In genomic region chr5:75475414-75475813, GRCm38 (mm10) we compare ENCODE assay signal across 13 mouse cellular contexts.
"Had no signal": no experiment of that assay in that cellular context is flagged by ENCODE, and none has a peak within 500 bp of the region (broad histone marks: within the 10 kb centered on the region; RNA-seq: fewer than 3 reads in every experiment).

No protein-coding gene starts in this region.

- H3K27ac ChIP-seq: limb, embryonic 12.5 days; liver, embryonic 13.5 days; lung, embryonic 15.5 days; macrophage had no signal

- H3K4me1 ChIP-seq: limb, embryonic 12.5 days; liver, embryonic 13.5 days had no signal

- H3K9me3 ChIP-seq: limb, embryonic 12.5 days; liver, embryonic 13.5 days; lung, embryonic 15.5 days had no signal

- H3K27me3 ChIP-seq: limb, embryonic 12.5 days; liver, embryonic 13.5 days; lung, embryonic 15.5 days had no signal

- ATAC-seq: liver, postnatal 0 days had no signal

- DNase-seq: kidney, adult 18-20 months; kidney, postnatal 10 days; liver; liver, embryonic 13.5 days; liver, postnatal 0 days; lung, postnatal 14 days; midbrain, embryonic 14.5 days; right cerebral cortex, postnatal 14 days; thymus, postnatal 4 days had no signal

- H3K9ac ChIP-seq: limb, embryonic 12.5 days; liver, embryonic 13.5 days; liver, postnatal 0 days; lung, embryonic 15.5 days had no signal

- H3K4me2 ChIP-seq: limb, embryonic 12.5 days; liver, embryonic 13.5 days; lung, embryonic 15.5 days had no signal

- H3K4me3 ChIP-seq: limb, embryonic 12.5 days; liver, embryonic 13.5 days; lung, embryonic 15.5 days; megakaryocyte, embryonic 14.5 days had no signal

- H3K36me3 ChIP-seq: limb, embryonic 12.5 days; liver, embryonic 13.5 days; lung, embryonic 15.5 days had no signal
